Mouse (Mus musculus) heart, postnatal 0 days (tissue): ENCODE measurements around the gene Myrip. TPM values are rescaled to one million over a fixed set of nuclear protein-coding genes. Genes with fewer than 3 reads are reported as not detected.

Experiments
- ATAC-seq: fragments of 200-750 bp; cut with Nextera tagmentation; 2 replicates; pipeline ENCODE4 v1.8.0; 2017; ENCODE audit warnings: low read depth, moderate number of reproducible peaks, moderate library complexity; ENCODE audit not compliant: insufficient read depth
- DNase-seq: peaks from one replicate; pipeline ENCODE4 v3.0.0-alpha.2; 2016; ENCODE audit warnings: low spot score
- H3K27ac ChIP-seq: fragments of 300-500 bp; sonication (generic); 2 replicates; pipeline ENCODE4 v1.5.1; 2014; ENCODE audit warnings: low read depth, mild to moderate bottlenecking
- H3K27me3 ChIP-seq: fragments of 300-500 bp; sonication (generic); 2 replicates; pipeline ENCODE4 v1.6.1; 2014; ENCODE audit warnings: low read length, mixed read lengths; ENCODE audit not compliant: control insufficient read depth, insufficient read depth
- H3K36me3 ChIP-seq: fragments of 300-500 bp; sonication (generic); replicated peaks from 2 replicates; pipeline ENCODE4 v1.6.1; 2014; ENCODE audit warnings: low read length, mixed read lengths; ENCODE audit not compliant: control insufficient read depth, insufficient read depth
- H3K4me1 ChIP-seq: fragments of 300-500 bp; sonication (generic); 2 replicates; pipeline ENCODE4 v1.6.1; 2014; ENCODE audit warnings: antibody characterized with exemption; ENCODE audit not compliant: control insufficient read depth, insufficient read depth
- H3K4me2 ChIP-seq: fragments of 300-500 bp; sonication (generic); 2 replicates; pipeline ENCODE4 v1.6.1; 2014; ENCODE audit warnings: low read depth, mild to moderate bottlenecking, low read length, moderate library complexity
- H3K4me3 ChIP-seq: fragments of 300-500 bp; sonication (generic); 2 replicates; pipeline ENCODE4 v1.5.1; 2014; ENCODE audit warnings: low read depth, low read length
- H3K9ac ChIP-seq: fragments of 300-500 bp; sonication (generic); replicated peaks from 2 replicates; pipeline ENCODE4 v1.6.1; 2014; ENCODE audit warnings: low read depth, low read length, mixed read lengths
- H3K9me3 ChIP-seq: fragments of 300-500 bp; sonication (generic); replicated peaks from 2 replicates; pipeline ENCODE4 v1.6.1; 2016; ENCODE audit warnings: low read length; ENCODE audit not compliant: control insufficient read depth
- CTCF ChIP-seq: IDR thresholded peaks from 2 replicates; pipeline ENCODE4 v1.5.1; 2016; ENCODE audit warnings: antibody characterized with exemption, control low read depth, low read depth
- EP300 ChIP-seq: IDR thresholded peaks from 2 replicates; pipeline ENCODE4 v1.6.1; 2016; ENCODE audit warnings: antibody characterized with exemption, low read depth
- WGBS: fragments of 180-500 bp; shearing (Covaris S2); extraction: QIAGEN DNeasy Blood & Tissue Kit; methylation state at CpG from one replicate; pipeline ENCODE4 v1.1.7; 2014; 5-methylcytosine and 5-hydroxymethylcytosine counted together
- polyA plus RNA-seq: library from polyadenylated mRNA; unstranded; fragments of >200 nt; fragmentation: Nextera tagmentation; extraction: Ambion mirVana; gene quantifications from 2 replicates; pipeline ENCODE4 v1.2.1, GENCODE M21; 2015
- total RNA-seq: library from RNA; depleted of rRNA; stranded (reverse); fragments of >200 nt; gene quantifications from 2 replicates; pipeline ENCODE4 v1.2.3, GENCODE M21; 2014; ENCODE audit warnings: low replicate concordance

The Myrip gene
- total and polyA plus RNA-seq, 2 experiments from 2014 or later = 0.34 to 2.6 TPM

DNA sequence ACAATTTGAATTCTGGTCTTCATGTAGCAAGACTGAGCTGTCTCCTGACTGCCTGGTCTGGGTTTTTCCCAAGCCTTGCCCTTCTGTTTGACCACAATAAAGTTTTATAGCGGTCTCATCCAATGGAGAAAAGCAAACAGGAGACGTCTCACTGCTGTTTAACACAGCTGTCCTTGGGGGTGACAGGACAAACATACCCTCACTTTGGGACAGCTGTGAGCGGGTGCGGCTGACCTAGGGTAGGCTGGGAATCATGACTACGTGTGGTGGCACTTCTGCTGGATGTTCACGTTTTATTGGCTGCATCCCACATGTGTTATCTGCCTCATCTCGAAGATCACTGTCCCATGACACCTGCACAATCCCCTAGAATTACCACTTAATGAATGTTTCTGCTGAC, 49.7 kb downstream of the Myrip start:
- peaks cover 4% of the 10 kb centered on the region; the same call in 1 of the 2 replicates for H3K9me3 ChIP-seq
- H3K9ac ChIP-seq = no peak overlapping the region
- ATAC-seq (no peak), DNase-seq (no peak)
- no peaks in the 10 kb centered on the region for H3K36me3 ChIP-seq
- 73% methylated on average over 7 of the region's 7 CpGs for WGBS
- H3K27ac ChIP-seq = no peak overlapping the region
- TF ChIP-seq EP300 (no peak), CTCF (no peak)
- H3K4me1 ChIP-seq = no peaks in the 10 kb centered on the region
- no peak overlapping the region for H3K4me2 ChIP-seq
- H3K27me3 ChIP-seq = no peaks in the 10 kb centered on the region
- no peak overlapping the region for H3K4me3 ChIP-seq

DNA sequence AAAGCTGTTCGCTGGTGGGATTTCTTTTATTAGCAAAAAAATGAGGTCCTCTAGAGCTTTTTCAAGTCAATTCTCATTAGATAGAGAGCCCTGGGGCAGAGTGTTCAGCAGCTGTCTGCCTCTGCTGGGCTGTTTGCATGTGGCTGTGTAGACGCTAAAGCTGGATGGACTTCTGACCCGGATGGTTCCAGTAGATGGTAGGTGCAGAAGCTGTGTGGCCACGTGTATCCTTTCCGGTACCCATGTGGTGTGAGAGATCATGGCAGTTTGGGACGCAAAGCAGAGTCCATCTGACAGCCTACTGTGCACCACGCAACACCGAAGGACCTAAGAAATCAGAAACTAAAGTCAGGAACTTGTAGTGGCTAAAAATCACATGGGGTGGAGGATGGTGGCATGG, 50.2 kb downstream of the Myrip start:
- Histone ChIP-seq H3K27me3 (no peaks in the 10 kb centered on the region), H3K9me3 (peaks cover 4% of the 10 kb centered on the region; the same call in 1 of the 2 replicates), H3K36me3 (no peaks in the 10 kb centered on the region), H3K4me2 (no peak overlapping the region), H3K27ac (no peak overlapping the region), H3K4me3 (no peak overlapping the region), H3K4me1 (no peaks in the 10 kb centered on the region), H3K9ac (no peak overlapping the region)
- ATAC-seq (no peak), DNase-seq (no peak)
- WGBS = 86% methylated on average over 8 of the region's 8 CpGs
- TF ChIP-seq CTCF (no peak), EP300 (no peak)

DNA sequence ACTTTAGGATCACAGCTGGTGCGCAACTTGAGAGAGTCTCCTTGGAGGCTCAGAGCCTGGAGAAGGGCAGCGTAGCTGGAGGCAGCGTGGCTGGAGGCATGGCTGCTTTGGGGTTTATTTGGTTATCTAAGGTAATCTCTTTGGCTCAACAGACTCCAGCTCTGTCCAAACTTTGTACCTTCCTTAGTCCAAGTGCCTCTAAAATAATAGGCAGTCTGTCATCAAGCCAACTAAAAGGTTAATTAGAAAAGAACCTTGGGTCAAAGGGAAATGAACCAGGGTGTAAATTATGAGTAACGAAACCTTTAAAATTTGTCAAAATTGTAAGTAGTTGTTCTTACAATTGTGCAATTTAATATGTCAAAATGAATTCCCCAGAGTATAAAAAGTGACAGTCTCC, 51.7 kb downstream of the Myrip start:
- no peak for ATAC-seq
- Histone ChIP-seq H3K36me3 (no peaks in the 10 kb centered on the region), H3K4me3 (no peak overlapping the region), H3K4me2 (no peak overlapping the region), H3K27ac (no peak overlapping the region), H3K27me3 (no peaks in the 10 kb centered on the region), H3K9me3 (peaks cover 4% of the 10 kb centered on the region; the same call in 1 of the 2 replicates), H3K9ac (no peak overlapping the region), H3K4me1 (no peaks in the 10 kb centered on the region)
- WGBS = 80% methylated on average over 4 of the region's 4 CpGs
- TF ChIP-seq CTCF (no peak), EP300 (no peak)
- DNase-seq = no peak

DNA sequence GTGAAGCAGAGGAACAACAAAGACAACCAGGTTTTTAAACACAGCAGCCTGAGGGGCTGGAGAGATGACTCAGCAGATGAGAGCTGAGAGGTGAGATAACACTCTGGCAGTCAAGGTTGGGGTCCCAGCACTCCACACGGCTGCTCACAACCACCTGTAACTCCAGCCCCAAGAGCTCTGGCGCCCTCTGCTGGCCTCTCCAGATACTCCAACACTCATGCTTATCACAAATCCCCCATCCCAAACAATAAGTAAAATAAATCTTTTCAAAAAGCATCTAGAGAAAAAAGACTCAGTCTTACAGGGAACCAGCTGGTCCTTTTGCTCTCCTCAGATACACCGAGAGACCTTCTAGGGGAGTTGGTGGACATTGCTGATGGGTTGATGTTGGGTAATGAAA, 52.7 kb downstream of the Myrip start:
- Histone ChIP-seq H3K4me1 (no peaks in the 10 kb centered on the region), H3K27me3 (no peaks in the 10 kb centered on the region), H3K9me3 (peaks cover 4% of the 10 kb centered on the region; the same call in 1 of the 2 replicates), H3K36me3 (no peaks in the 10 kb centered on the region), H3K27ac (no peak overlapping the region), H3K4me2 (no peak overlapping the region), H3K4me3 (no peak overlapping the region), H3K9ac (no peak overlapping the region)
- ATAC-seq (no peak), DNase-seq (no peak)
- no peak for TF ChIP-seq EP300
- TF ChIP-seq CTCF = no peak
- 67% methylated on average over 3 of the region's 3 CpGs for WGBS

DNA sequence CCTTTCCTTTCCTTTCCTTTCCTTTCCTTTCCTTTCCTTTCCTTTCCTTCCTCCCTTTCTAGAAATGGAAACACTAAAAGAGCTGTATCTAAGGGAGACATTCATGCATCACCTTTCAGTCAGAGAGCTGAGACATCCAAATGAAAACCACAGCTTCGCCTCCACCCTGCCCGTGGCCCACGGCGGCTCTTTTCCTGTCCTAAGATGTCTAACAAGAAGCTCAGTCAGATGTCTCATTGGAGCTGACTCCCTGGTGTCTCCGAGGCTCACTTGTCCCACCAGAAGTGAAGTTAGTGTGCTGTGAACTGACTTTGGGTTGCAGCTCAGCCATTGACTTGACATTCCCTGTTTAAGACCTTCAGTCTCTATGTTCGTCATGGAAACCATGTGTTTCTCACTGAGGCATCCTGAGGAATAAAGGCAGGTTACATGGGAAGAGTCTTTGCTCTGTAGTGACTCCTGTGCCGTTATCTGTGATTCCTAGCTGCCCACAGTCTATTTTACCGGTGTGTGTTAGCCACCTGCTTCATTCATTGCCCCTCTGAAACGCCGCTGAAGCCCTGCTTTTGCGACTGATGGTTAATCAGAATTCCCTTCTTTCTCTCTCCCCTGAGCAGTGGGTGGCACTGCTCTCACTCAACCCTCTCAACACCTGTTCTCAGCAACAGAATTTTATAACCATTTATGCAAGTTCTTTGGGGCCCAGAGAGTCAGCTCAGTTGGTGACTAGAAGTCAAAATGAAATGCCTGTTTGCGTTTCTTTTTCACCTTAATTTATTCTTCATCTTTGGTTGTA, 53.4 kb downstream of the Myrip start:
- DNase-seq = no peak
- no peak for ATAC-seq
- Histone ChIP-seq H3K4me3 (no peak overlapping the region), H3K4me1 (no peaks in the 10 kb centered on the region), H3K36me3 (no peaks in the 10 kb centered on the region), H3K27ac (no peak overlapping the region), H3K9me3 (peaks cover 4% of the 10 kb centered on the region; the same call in 1 of the 2 replicates), H3K27me3 (no peaks in the 10 kb centered on the region), H3K9ac (no peak overlapping the region), H3K4me2 (no peak overlapping the region)
- TF ChIP-seq CTCF (no peak), EP300 (no peak)
- 85% methylated on average over 12 of the region's 12 CpGs for WGBS

DNA sequence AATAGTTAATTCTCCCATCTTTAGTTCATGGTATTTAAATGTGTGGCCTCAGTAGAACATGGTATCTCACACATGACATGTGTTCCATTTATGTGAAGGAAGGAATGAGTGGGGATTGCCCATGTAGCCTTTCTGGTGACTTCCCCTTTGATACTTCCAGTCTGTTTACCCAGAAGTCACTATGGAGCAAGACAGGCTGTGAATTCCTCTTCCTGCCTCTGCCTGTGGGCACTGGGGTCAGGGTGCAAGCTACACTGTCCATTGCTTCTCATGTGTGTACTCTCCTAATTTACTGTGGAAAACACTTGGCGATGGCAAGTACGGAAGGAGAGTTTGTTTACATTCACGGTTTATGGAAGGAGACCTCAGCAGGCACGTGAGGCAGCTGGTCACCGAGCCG, 55.2 kb downstream of the Myrip start:
- DNase-seq = no peak

More for the DNA sequence above, 55.2 kb downstream of the Myrip start:
- Histone ChIP-seq H3K9ac (no peak overlapping the region), H3K9me3 (peaks cover 4% of the 10 kb centered on the region; the same call in 1 of the 2 replicates), H3K4me3 (no peak overlapping the region), H3K27ac (no peak overlapping the region), H3K36me3 (no peaks in the 10 kb centered on the region), H3K4me1 (no peaks in the 10 kb centered on the region), H3K4me2 (no peak overlapping the region), H3K27me3 (no peaks in the 10 kb centered on the region)
- TF ChIP-seq EP300 (no peak), CTCF (no peak)
- 76% methylated on average over 6 of the region's 6 CpGs for WGBS
- no peak for ATAC-seq
